Mouse (Mus musculus): ENCODE results near the gene Tgfa. TPM values are rescaled to one million over a fixed set of nuclear protein-coding genes. Genes with fewer than 3 reads are reported as not detected.

Tgfa gene
- polyA plus RNA-seq, 1 experiment: 19.4 TPM

DNA sequence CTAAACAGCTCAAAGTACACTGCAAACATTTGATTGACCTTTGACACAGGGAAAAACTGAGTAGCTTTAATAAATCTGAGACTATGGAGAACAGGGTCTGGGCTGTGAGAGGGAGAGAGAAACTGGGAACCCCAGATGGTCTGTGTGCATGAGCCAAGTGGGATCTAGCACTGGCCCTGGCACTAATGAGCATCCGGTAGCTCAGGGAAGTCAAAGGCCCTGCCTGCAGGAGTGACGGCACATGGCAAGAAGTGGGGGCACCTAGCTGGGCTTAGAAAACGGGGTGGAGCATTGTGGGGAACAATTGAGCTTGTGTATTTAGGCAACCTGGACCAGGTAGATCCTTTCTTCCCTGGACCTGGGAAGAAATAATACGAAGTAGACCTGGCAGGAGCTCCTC is 25.1 kb downstream of the Tgfa start:
- DNase-seq (ENCODE audit: extremely low spot score in 1 of 2, low spot score in 1 of 2): no peak

DNA sequence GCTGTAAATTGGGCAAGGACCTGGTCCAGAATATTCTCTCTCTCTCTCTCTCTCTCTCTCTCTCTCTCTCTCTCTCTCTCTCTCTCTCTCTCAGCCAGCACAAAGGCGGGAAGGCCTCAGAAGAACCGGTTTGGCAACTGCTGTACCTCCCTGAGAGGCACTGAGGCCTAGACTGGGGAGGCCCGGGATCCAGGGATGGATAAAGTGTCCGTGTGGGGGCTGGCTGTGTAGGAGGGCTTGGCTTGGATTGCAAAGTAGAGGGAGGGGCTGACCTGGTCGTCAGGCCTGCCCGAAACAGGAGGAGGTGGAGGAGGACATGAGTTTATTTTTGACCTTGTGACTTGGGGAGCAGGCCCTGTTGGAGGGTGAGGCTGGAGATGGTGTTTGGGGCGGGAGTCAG is 27.4 kb downstream of the Tgfa start:
- no peak for DNase-seq (ENCODE audit: extremely low spot score in 1 of 2, low spot score in 1 of 2)

DNA sequence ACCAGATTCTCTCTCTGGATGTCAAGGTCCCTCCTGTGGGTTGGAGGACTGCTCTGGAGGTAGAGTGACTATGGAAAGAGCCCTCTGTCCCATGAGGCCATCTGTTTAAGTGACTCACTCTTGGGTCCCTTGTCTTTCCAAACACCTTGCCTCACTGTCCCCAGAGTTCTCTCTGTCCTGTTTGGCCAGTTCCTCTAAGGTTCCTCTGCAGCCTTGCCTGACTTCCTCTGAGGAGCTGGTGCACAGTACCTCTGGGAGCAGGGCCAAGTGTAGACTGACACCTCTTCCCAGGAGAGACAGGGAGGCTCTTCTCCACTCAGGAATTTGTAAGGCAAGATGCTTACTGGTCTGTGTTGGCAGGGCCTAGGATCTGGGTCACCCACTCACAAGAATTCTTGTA is 30.6 kb downstream of the Tgfa start:
- DNase-seq (ENCODE audit: extremely low spot score in 1 of 2, low spot score in 1 of 2): peak in 1 of 2 experiments; percentile 18

DNA sequence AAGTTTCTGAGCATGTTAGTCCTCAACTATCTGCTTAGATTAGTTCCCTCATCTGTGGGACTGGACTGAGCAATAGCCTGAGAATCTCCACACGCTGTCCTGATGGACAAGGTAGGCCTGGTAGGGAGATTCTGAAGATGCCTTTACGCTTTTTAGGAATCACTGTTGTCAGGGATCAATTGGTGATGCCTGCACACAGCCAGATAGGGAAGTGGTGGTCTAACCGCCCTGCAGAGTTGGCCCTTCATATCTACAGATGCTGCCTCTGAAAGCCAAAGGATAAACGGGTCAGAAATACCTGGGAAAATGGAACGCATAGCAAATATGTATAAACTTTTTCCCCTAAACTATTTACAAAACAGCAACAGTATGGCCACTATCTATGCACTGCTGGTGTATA is 37.3 kb downstream of the Tgfa start:
- no peak for DNase-seq (ENCODE audit: extremely low spot score in 1 of 2, low spot score in 1 of 2)

DNA sequence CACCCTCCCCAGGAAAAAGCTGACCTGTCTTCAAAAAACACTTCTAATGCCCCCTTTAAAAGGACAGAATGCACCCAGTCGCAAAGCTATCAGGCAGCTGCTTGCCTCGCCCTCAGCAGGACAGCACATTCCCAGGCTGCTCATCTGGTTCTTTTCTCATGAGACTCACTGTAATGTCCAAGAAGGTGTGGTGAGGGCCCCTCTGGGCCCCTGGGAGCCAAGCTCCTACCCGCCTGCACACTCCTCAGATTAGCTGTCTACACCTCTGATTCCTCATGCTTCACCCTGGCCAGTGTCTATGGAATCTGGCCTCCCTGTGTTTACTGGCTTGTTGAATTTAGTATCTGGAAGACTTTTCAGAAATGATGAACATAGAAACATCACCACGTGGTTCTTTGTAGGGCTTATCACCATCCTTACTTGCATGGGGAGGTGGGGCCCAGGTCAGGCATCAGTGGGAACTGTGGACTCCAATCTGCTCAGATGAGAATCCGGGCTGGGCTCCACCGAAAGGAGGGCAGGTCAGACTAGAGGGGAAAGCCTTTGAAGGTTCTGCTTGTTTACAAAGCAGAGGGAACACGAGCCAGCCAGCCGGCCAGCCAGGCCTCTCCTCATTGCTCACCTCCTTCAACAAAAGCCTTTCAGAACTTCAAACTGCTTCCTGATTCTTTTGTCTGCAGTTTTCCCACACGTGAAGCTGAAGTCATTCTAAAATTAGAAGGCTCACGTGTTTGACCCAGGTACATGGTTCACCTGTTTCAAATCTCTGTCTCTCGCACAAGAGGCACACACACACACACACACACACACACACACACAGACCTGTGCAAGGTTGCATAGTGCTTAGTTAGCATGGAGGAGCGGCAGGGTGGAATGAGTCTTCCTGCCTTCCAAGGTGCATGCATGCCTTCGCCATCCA is 38.7 kb downstream of the Tgfa start:
- DNase-seq (ENCODE audit: extremely low spot score in 1 of 2, low spot score in 1 of 2): no peak

DNA sequence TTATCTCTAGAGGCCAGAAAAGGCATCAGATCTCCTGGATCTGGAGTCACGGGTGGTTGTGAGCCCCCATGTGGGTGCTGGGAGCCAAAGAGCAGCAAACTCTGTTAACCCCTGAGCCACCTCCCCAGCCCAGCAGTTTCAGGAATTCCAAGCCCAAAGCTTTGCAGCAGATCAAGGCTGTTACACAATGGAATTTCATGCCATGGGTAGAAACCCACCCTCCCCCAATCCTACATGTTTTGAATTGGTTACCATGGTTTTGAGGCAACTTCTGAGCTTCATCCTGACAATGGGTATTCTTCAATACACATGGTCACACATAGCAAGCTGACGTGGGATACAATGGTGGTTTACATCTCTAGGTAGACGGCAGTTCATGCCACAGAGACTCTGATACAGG is 49.8 kb downstream of the Tgfa start:
- DNase-seq (ENCODE audit: extremely low spot score in 1 of 2, low spot score in 1 of 2): no peak

DNA sequence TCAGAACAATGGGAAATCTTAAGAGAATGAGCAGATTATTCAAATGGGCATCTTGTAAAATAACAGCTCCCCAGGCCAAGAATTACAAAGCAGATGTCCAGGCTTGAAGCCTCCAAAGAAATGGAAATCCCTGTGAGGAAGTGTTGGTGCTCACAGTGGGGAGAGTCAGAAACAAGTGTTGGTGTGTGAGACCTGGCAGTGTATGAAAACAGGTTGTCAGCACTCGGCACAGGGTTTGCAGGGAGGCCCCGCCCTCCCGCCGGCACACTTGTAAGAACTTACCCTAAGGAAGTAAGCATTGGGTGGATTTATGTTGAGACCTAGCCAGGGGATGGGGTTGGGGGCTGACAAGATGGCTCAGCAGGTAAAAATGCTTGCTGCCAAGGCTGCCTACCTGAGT is 50.9 kb downstream of the Tgfa start:
- no peak for DNase-seq (ENCODE audit: extremely low spot score in 1 of 2, low spot score in 1 of 2)

DNA sequence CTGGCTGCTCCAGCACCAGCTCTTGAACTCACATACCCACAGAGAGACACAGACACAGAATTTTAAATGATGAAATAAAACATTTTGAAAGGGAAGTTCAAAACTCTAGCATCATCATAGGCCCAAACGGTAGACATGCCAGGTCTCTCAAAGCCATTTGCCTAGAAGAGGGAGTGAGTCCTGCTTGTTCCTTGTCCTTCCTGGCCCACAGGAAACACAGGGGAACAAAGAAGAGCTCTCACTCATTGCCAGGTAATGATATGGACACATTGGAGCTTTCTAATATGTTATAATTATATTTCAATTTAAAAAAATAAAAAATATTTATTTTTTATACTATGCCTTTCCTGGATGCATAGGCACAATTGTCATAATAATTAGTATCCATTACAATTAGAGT is 53.5 kb downstream of the Tgfa start:
- DNase-seq (ENCODE audit: extremely low spot score in 1 of 2, low spot score in 1 of 2): no peak

DNA sequence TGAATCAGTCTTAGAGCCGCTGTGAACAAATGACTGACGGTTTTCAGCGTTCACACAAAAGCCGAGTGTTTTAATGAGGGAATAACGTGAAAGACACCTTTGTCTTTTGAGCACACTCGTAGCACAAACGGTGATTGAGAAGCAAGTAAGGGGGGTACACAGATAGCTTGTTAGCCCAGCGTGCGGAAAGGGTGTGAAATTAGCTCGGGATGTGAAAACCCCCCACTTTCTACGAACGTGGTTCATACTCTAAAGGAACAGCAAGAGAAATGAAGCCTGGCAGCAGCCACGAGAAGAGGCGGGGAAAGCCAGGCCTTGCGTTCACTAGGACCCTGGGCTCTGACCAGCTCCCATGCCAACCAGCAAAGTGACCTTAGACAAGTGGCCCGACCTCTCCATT is 54.0 kb downstream of the Tgfa start:
- DNase-seq (ENCODE audit: extremely low spot score in 1 of 2, low spot score in 1 of 2): no peak

DNA sequence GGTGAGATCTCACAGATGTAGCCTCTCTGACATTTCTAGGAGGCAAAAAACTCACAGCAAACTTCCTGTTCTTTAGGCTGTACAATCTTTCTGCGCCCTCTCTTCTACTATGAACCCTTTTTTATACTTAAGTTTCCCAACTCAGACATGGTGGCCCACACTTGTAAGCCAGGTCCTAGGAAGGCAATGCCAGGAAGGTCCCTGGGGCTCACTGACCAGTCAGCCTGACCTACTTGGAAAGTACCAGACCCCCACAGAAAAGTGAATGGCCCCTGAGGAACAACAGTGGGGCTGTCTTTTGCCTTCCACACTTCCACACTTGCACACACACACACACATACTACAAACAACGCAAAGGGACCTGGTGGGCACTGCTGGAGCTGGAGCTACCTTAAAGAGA is 55.2 kb downstream of the Tgfa start:
- no peak for DNase-seq (ENCODE audit: extremely low spot score in 1 of 2, low spot score in 1 of 2)

DNA sequence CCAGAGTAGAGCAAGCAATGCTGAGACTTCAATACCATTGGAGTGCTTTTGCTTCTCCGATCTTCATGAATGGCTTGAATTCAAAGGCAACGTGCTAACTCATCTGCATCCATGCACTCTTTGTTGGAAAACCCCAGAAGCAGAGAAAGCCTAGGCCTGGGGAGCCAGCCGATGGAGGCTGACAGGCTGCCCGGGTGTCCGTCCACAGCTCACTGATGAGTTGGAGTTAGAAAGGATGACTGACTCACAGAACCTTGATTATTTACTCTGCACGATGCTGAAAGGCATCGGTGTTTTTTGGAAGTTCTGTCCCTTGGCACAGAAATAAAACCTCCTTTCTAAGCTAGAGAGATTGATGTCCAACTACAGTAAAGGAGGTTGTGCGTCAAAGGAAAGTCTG is 55.8 kb downstream of the Tgfa start:
- DNase-seq (ENCODE audit: extremely low spot score in 1 of 2, low spot score in 1 of 2): no peak

DNA sequence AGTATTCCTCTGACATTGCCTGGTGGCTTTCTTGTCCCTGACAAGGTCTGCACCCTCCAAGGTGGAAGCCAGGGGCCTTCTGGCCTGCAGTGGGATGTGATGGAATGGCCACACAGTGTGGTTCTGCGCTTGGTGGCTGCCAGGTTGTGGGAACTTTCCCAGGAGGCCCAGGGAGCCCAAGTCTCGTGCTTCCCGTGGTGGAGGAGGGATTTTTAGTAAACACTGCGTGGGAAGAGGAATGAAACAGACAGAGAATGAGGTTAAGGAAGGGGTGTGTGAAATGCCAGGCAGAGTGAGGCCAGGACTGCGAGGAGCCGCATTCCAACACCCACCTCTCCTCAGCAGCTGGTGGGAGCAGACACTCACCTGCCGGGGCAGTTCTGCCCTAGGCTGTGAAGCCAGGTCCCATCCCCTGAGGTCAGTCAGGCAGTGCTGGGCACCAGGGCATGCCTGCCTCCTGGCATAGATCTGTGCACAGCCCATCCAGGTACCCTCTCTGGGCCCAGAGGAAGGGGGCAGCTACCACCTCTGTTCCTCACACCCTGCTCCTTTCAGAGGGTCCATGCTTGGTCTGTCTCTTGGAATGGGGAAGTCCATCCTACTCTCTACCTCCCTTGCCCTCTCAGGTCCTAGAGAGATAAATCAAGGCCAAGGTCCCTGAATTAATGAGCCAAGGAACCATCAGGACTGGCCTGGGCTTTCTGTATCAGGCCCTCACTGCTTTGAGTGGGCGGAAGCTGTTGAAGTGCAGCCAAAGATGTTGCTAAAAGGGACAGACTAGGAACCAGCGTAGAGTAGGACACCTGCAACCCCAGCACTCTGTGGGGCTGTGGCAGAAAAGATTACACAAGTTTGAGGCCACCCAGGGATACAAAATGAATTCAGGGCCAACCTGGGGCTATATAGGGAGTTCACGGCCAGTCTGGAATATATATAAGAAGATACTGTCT is 57.4 kb downstream of the Tgfa start:
- DNase-seq (ENCODE audit: extremely low spot score in 1 of 2, low spot score in 1 of 2): peak in 1 of 2 experiments; percentile 35

DNA sequence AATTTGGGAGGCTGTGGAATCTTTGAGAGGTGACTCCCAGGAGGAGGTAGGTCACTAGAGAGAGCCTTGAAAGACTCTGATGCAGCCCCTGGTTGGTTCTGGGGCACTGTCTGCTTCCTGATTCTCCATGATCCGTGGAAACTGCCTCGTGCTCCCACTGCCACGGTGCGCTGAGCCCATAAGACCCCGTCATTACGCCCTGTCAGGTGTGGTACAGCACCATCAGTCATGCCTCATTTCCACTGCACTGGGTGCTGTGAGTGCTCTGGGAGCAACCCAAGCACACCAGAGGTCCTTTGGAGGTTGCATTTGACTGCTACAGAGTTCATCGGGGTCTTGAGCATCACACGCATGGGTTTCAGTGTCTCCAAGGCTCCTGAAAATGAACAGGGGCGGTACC is 60.9 kb downstream of the Tgfa start:
- no peak for DNase-seq (ENCODE audit: extremely low spot score in 1 of 2, low spot score in 1 of 2)

DNA sequence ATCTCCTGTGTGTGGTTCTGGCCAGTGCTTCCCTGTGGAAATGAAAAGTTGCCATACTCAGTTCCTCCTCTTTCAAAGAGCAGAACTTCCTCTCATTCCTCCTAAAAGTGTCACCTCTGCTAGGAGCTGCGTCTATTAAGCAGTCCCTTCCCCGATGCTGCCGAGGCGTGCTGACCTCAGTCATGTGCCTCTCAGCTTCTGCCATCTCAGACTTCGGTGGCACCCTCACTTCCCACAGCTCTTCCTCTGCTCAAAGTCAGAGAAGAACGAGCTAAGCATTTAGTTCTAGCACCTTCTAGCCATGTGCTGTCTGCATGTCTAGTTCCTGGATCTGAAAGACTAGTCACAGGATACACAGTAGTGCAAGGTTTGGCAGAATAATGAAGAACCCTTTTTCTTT is 64.2 kb downstream of the Tgfa start:
- no peak for DNase-seq (ENCODE audit: extremely low spot score in 1 of 2, low spot score in 1 of 2)

DNA sequence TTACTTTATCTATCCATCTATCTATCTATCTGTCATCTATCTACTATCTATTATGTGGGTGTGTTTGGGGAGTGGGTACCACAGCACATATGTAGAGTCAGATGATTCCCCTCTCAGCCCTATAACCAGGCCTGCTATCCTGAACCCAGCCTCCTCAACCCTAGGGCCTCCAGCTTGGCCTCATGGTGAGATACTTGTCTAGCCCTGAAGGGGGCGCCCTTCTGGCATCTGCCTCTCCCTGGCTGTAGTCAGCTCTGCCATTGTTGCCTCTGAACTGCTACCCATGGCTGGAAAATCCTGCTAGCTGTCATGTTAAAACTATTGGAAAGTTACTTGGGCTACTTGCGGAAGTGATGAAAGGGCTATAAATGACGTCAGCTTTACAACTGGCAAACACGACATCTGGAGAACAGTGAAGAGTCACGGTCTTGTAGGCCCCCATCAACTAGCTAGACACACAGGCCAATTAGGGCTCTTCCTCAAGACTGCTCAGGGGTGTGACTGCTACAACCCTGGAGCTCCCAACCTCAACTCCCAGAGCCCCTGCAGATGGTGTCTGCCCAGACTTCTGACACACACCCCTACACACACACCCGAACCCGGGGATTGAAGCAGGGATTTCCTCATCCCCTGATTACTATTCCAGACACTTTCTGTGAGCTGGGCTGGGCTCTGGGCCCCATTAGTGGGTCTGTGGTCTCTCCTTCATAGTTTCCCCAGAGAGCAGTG is 65.5 kb downstream of the Tgfa start:
- no peak for DNase-seq (ENCODE audit: extremely low spot score in 1 of 2, low spot score in 1 of 2)

DNA sequence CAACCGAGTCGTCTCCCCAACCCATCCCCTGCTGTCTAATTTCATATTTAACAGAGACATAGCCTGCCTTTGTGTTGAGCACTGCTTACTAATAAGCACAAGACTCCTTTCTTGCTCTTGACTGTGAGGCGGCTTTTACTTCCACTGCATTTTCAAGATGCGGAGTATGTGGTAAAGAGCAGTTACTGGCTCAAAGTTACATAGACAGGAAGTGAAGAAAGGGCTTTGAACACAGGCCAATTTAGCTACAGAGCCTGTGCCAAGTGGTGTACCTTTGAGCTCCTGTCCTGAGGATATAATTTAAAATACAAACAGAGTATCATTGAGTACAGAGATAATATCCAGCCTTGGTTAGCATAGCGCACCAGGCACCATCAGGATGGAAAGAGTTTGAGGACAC is 71.8 kb downstream of the Tgfa start:
- no peak for DNase-seq (ENCODE audit: extremely low spot score in 1 of 2, low spot score in 1 of 2)

DNA sequence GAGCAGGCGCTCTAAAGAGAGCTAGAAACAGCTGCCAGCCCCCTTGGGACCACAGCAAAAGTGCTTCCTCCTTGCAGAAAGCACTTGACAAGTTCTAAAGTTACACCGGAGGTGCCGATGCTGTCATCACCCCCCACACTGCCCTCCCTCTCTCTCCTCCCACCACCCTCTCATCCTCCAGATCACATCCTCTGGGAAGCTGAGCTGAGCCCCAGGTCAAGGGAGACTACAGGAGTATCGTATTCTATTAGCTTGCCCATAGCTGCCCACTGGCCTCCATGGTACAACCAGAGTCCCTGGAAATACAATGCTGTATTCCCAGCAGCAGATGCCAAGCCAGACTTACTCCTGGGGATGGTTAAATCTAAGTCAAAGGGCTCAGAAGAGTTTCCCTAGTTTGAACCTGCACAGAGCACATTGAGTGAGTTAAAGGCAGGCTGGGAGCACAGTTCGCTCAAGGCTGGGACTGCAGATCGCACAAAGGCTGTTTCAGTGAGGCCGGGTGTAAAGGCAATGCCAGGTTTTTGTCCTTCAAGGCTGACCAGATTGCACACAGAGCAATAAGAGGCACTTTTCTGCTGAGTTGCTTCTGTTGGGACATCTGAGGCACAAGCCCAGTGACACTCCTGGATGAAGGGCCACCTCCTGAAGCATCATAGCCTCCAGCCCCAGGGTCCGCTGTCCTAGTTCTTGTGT is 75.5 kb downstream of the Tgfa start:
- no peak for DNase-seq (ENCODE audit: extremely low spot score in 1 of 2, low spot score in 1 of 2)

DNA sequence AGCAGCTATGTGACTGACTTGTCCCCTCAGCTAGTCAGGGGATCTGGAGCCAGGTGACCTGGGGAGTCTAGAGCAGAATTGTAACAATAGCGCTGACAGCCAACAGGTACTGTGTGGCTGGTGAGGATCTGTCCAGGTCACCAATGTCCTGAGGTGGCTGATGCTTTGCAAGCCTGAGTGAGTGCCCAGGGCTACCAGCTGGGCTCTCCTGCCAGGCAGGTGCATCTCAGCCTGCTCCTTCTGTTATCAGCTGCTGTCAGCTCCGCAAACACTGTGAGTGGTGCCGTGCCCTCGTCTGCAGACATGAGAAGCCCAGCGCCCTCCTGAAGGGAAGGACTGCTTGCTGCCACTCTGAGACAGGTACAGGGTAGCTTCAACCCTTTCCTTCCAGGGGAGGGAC is 76.1 kb downstream of the Tgfa start:
- no peak for DNase-seq (ENCODE audit: extremely low spot score in 1 of 2, low spot score in 1 of 2)

DNA sequence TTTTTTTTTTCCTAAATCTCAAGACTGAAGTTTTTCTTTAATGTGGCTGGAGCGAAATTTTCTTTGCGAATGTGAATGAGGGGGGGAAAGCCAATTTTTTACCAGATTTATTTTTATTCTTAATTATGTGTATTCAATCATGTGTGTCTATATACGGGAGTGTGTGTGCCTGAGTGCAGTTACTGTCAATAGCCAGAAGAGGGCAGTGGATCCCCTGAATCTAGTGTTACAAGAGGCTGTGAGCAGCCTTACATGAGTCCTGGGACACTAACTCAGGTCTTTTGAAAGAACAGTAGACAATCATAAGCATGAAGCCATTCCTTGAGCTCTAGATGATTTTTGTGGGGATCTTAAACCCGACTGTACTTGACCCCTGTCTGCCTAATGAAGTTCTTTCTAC is 80.7 kb downstream of the Tgfa start:
- DNase-seq (ENCODE audit: extremely low spot score in 1 of 2, low spot score in 1 of 2): no peak

DNA sequence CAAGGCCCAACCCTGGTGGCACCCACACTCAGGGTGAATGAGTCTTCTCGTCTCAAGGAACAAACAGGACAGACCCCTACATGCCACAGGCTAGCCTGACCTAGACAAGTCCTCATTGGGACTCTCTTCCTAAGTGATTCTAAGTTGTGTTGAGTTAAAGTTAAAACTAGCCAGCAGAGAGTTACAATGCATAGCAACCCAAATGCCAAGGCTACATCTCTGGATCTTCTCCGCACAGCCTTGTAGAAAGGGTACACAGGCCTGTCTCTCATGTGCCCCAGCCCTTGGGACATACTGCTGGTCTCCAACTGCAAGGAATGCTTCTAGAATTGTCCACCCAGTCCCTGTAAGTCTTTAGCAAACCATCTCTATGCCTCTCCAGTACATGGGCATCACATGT is 81.8 kb downstream of the Tgfa start:
- no peak for DNase-seq (ENCODE audit: extremely low spot score in 1 of 2, low spot score in 1 of 2)

Data from frontal cortex, adult 2 months (tissue).